Mouse (Mus musculus) liver, embryonic 15.5 days (tissue): ENCODE data around the gene Vmn2r14. TPM values are rescaled to one million over a fixed set of nuclear protein-coding genes. Genes with fewer than 3 reads are reported as not detected.
"Not testable (repeated sequence)": the region's sequence is repeated elsewhere in the genome, so short reads cannot be mapped to it uniquely, and the experiment has no call there.

Experiments used
- ATAC-seq: fragments of 200-750 bp; cut with Nextera tagmentation; 2 replicates; pipeline ENCODE4 v1.8.0; 2017; ENCODE audit warnings: moderate number of reproducible peaks, mild to moderate bottlenecking, moderate library complexity; ENCODE audit not compliant: insufficient read depth
- H3K27ac ChIP-seq: fragments of 300-500 bp; sonication (generic); replicated peaks from 2 replicates; pipeline ENCODE4 v1.5.1; 2015; ENCODE audit warnings: mild to moderate bottlenecking, inconsistent platforms
- H3K27me3 ChIP-seq: fragments of 300-500 bp; sonication (generic); 2 replicates; pipeline ENCODE4 v1.6.1; 2015; ENCODE audit warnings: mild to moderate bottlenecking, inconsistent platforms
- H3K36me3 ChIP-seq: fragments of 300-500 bp; sonication (generic); replicated peaks from 2 replicates; pipeline ENCODE4 v1.6.1; 2015; ENCODE audit warnings: moderate library complexity, mild to moderate bottlenecking, inconsistent platforms
- H3K4me1 ChIP-seq: fragments of 300-500 bp; sonication (generic); replicated peaks from 2 replicates; pipeline ENCODE4 v1.6.1; 2015; ENCODE audit warnings: inconsistent platforms
- H3K4me2 ChIP-seq: fragments of 300-500 bp; sonication (generic); 2 replicates; pipeline ENCODE4 v1.6.1; 2015; ENCODE audit warnings: moderate library complexity, mild to moderate bottlenecking, inconsistent platforms
- H3K4me3 ChIP-seq: fragments of 300-500 bp; sonication (generic); replicated peaks from 2 replicates; pipeline ENCODE4 v1.5.1; 2015; ENCODE audit warnings: mild to moderate bottlenecking, inconsistent platforms
- H3K9ac ChIP-seq: fragments of 300-500 bp; sonication (generic); 2 replicates; pipeline ENCODE4 v1.6.1; 2015; ENCODE audit warnings: moderate library complexity, mild to moderate bottlenecking, inconsistent platforms
- H3K9me3 ChIP-seq: fragments of 300-500 bp; sonication (generic); replicated peaks from 2 replicates; pipeline ENCODE4 v1.6.1; 2016; ENCODE audit warnings: inconsistent platforms
- WGBS: fragments of 180-500 bp; shearing (Covaris S2); methylation state at CpG from one replicate; pipeline ENCODE4 v1.1.7; 2015; ENCODE audit warnings: mixed read lengths; ENCODE audit not compliant: insufficient replicate concordance; 5-methylcytosine and 5-hydroxymethylcytosine counted together
- polyA plus RNA-seq: library from polyadenylated mRNA; unstranded; fragments of >200 nt; fragmentation: Nextera tagmentation; extraction: Ambion mirVana; gene quantifications from 2 replicates; pipeline ENCODE4 v1.2.1, GENCODE M21; 2015

Vmn2r14 gene
- polyA plus RNA-seq, result not detected in 2 replicates

GRCm38 (mm10) chr5:109224608-109225007 is at the start of gene Vmn2r14:
Vmn2r14 (minus strand) TSS chr5:109224708.
- WGBS, result 36% methylated on average over 3 of the region's 3 CpGs
- no peak for ATAC-seq
- no peaks in the 10 kb centered on the region for H3K36me3 ChIP-seq
- H3K9me3 ChIP-seq, result no peaks in the 10 kb centered on the region
- no peaks in the 10 kb centered on the region for H3K27me3 ChIP-seq
- no peak within 1 kb of the TSS for H3K4me3 ChIP-seq
- H3K4me1 ChIP-seq, result no peaks in the 10 kb centered on the region
- H3K4me2 ChIP-seq, result no peak within 1 kb of the TSS
- H3K27ac ChIP-seq, result no peak within 1 kb of the TSS
- no peak within 1 kb of the TSS for H3K9ac ChIP-seq

GRCm38 (mm10) chr5:109192099-109192498 is 32.4 kb downstream of the Vmn2r14 start, which contains the start of gene Vmn2r13:
Vmn2r13 (minus strand) TSS chr5:109192199.
- ATAC-seq, H3K27ac ChIP-seq, H3K4me1 ChIP-seq, H3K36me3 ChIP-seq, H3K9me3 ChIP-seq, H3K9ac ChIP-seq, H3K4me3 ChIP-seq, H3K4me2 ChIP-seq, H3K27me3 ChIP-seq: not testable (repeated sequence)
- WGBS, result 41% methylated on average over 2 of the region's 2 CpGs

- H3K4me3 ChIP-seq, H3K4me1 ChIP-seq, ATAC-seq, H3K27ac ChIP-seq, H3K9ac ChIP-seq, H3K4me2 ChIP-seq, H3K9me3 ChIP-seq, H3K36me3 ChIP-seq, H3K27me3 ChIP-seq: not testable (repeated sequence)
- 58% methylated on average over 4 of the region's 4 CpGs for WGBS
Measured at GRCm38 (mm10) chr5:109166851-109167250, 57.7 kb downstream of the Vmn2r14 start.

Other genes starting within 250 kb of the Vmn2r14 start
- gene Vmn2r10, start 218.2 kb downstream of the Vmn2r14 start, polyA plus RNA-seq, result not detected in 2 replicates
- gene Vmn2r11, start 165.1 kb downstream of the Vmn2r14 start, polyA plus RNA-seq, result not detected in 2 replicates
- not detected in 2 replicates for gene Vmn2r12, start 126.8 kb downstream of the Vmn2r14 start, polyA plus RNA-seq
- not detected in 2 replicates for gene Vmn2r13, start 32.5 kb downstream of the Vmn2r14 start, polyA plus RNA-seq
- gene Vmn2r15, start 72.9 kb upstream of the Vmn2r14 start, polyA plus RNA-seq, result not detected in 2 replicates
- not detected in 2 replicates for gene Vmn2r16, start 105.5 kb upstream of the Vmn2r14 start, polyA plus RNA-seq
- gene Vmn2r17, start 195.0 kb upstream of the Vmn2r14 start, polyA plus RNA-seq, result not detected in 2 replicates